Mouse (Mus musculus) cerebellum, adult 18-20 months (tissue): ENCODE data around the gene Crtac1.

Experiments
- DNase-seq, 2 experiments: peaks; one replicate each; pipeline ENCODE4 v3.0.0; 2021

The Crtac1 gene

DNA sequence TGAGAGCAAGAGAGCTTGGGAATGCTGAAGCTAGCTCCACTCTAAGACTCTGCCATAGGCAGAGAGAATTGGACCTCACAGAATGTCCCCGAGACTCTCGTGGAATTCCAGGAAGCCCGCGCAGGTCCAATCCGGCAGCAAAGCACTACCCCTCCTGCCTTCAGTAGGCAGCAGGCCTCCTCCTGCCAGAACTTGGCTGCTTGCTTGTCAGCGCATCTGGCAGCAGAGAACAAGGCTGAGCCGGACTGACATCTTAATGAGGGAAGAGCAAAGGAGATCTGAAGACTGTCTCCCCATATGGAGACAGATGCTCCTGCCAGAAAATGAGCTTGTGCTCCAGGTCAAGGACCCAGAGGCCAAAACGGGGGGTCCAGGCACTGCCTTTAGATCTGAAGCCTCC is 16.5 kb downstream of the Crtac1 start:
- no peak for DNase-seq

DNA sequence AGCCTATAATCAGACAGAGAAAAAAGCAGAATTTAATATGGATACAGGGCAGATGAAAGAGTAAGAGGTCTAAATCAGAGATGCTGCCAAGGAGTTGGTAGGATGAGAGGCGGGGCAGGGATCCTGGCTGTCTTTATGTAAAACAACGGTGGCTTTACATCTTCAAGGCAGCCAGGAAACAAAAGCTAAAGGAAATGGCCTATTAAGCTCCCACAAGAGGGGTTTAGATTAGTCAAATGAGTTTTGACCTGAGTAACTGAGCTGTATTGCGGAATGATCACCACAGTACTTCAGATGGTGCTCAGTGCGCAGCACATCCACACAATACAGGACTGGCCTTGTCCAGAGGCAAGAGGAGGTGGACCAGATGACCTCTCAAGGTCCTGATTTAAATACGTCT is 21.7 kb downstream of the Crtac1 start:
- no peak for DNase-seq

DNA sequence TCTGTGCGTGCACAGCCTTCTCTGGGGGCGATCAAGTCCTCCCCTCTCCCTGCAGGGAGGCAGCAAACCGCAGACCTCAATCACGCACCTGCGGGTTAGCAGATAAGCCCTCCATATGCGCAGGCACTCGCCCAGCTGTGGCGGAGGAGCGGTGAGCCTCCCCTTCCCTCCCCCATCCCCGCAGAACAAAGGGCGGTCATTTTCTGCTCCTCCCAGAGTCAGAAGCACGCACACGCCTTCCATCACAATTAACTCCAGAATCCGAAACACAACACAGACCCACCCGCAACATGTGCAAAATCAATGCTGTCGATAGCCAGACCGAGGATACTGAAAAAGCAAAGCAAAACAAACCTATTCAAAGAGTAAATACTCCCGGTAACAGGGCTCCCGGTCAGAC is 22.4 kb downstream of the Crtac1 start:
- DNase-seq, result no peak

DNA sequence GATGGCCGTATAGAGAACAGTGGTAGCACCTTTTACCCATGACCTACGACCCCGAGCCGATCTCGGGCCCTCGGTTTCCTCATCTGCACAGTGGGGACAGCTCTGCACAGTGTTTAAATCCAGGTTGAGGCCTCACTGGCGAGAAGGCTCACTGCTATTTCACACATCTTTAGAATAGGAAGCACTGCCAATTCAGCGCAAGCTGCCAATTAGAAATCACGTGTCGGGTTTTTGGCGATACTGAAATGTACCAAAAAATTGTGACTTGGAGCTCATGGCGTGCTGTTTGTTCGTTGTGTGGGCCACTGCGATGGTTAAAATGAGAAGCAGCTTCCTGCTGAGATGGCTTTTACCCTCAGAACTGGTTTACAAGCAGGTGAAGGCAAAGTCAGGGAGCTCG is 27.2 kb downstream of the Crtac1 start:
- DNase-seq, result no peak

DNA sequence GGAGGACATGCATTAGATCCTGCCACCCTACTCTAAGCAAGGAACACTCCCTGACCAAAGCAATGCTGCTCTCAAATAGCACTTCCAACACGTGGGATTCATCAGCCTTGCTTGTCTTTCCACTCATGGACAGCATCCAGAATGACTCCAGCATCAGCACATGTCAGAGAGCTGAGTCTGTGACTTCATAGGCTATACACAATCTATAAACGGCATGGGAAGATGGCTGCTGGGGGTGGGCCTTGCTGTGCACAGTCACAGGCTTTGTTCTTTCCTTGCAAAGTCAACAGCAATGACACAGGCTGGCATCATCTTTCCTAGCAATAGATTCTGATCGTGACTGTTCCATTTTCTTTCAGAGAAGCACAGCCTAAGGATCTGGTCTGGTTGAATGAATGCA is 31.6 kb downstream of the Crtac1 start:
- no peak for DNase-seq

DNA sequence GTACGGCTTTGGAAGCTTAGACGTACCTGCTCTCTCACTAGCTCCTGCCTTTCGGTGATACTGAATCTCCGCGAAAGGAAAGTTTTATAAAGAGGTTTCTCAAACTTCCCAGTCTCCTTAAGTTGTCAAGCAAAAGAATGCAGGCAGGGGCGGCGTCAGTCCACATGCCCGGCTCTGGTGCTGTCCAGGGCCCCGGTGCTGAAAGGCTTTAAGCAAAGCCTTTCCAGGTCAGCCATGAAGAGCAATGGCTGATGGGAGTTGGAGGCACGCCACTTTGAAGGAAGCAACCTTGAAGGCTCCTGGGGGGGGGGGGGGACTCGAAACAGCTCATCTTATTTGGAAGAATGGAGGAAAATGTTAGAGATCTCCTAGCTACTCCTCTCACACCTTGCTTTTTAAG is 34.3 kb downstream of the Crtac1 start:
- DNase-seq, result no peak

DNA sequence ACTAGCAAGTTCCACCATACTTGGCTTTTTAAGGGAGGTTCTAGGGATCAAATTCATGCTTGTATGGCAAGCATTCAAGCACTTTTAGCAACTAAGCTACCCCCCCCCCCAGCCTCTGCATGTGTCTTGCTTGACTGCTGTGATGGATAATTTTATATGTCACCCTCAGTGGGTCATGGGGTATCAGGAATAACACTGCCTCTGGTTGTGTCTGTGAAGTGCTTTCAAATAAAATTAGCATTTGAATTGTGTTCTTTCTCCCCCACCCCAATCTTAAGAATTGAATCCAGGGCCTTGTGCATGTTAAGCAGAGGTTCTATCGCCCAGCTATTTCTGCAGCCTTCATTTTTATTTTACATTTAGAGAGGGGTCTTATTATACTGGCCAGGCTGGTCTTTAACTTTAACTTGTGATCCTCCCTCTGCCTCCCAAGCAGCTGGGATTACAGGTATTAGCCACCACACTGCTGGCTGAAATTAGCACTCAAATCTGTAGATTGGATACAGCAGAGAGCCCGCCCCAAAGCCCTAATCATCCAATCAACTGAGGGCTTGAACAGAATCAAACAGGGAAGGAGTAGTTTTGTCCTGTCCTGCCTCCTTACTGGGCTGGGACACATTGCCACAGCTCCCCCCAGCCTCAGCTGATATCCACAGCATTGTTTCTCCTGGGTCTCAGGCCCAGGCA is 36.6 kb downstream of the Crtac1 start:
- no peak for DNase-seq

DNA sequence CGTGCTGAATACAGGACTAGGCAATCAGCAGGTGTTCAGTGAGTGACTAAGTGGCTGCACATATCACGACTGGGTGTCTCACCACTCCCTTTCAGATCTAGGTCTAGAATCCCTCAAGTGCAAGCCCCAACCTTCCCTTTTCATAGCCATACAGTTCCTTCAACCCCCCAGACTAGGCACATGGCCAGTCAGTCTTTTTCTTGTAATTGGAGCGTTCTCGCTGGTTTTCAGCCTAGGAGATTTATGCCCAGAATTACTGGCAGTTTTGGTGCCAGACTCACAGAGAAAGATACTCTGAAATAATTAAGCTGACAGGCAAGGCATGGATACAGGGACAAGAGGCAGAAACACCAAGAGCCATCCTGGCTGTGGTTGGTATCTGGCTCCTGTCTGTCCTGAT is 37.7 kb downstream of the Crtac1 start:
- DNase-seq, result no peak

DNA sequence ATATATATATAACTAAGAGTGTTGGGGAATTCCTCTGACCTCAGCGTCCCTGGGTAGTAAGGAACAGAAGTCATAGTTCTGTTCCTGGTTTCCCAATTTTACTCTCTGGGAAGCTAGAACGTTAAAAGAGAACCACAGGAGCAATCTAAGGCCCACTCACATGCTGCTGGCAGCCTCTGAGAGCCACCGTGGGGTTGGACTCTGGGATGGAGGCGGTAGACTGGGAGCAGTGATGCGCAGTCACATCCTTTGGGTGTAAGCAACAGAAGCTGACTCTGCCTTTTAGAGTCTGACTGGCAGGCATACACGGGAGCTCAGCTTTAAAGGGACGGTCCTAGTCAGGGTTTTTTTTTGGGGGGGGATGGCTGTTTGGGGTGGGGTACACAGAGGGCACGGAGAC is 39.5 kb downstream of the Crtac1 start:
- no peak for DNase-seq

DNA sequence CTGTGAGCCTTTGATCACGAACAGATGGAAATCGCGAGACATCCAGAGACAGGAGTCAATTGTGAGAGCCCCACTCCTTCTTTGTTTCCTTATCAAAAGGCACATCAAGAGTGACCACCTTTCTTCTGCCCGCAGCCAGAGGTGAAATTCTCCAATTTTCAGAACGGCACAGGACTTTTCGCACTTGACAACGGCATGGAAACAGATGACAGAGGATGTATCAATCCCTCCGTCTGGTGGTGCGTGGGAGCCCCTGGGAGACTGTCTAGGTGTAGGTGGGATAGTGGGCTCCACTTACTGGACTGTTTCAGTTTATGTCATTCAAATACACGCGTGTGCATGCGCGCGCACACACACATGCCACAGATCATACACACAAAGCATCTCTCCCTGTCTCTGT is 42.0 kb downstream of the Crtac1 start:
- DNase-seq, result no peak

DNA sequence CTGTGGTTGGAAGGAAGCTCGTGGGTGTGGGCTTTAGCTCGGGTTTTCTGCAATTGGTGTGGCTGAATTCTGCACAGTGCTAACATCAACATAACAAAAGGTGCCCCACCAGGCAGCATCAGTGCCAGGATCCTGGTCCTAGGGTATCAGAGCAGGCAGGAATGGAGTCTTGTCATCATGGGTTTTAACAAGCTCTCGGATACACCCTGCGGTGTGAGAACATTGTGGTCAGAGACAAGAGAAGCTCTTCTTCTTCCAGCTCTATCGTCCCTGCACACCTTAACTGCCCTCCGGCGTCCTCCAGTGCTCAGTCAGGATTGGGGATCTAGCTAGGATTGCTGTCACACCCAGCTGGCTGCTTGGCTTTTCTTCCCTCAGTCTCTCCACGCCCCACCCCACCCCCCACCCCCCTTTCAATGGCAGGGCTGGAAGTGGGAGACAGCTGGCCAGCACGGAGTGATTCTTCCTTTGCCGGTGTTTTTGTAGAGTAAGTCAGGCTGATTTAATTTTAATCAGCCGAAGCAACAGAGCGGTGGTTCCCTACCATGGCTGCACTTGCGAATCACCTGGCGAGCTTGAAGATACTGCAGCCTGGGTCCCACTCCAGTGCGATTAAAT is 46.5 kb downstream of the Crtac1 start:
- no peak for DNase-seq

DNA sequence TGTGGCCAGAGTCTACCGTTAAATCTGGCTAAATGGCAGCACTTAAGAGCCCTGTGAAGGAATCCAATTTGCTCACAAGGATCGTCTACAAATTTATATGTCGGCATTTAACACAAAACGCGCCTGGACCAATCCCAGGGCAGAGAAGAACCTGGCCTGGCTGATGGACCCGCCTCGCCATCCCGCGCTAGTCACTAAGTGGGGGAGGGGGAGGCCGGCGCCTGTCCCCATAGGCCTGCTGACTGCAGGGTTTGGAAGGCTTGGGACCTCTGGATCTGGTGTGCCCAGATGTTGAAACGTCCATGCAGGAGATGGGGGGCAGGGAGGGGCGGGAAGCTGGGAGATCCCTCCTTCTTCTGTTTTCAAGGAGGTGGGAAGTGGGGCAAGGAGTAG is 50.6 kb downstream of the Crtac1 start:
- DNase-seq, result no peak

DNA sequence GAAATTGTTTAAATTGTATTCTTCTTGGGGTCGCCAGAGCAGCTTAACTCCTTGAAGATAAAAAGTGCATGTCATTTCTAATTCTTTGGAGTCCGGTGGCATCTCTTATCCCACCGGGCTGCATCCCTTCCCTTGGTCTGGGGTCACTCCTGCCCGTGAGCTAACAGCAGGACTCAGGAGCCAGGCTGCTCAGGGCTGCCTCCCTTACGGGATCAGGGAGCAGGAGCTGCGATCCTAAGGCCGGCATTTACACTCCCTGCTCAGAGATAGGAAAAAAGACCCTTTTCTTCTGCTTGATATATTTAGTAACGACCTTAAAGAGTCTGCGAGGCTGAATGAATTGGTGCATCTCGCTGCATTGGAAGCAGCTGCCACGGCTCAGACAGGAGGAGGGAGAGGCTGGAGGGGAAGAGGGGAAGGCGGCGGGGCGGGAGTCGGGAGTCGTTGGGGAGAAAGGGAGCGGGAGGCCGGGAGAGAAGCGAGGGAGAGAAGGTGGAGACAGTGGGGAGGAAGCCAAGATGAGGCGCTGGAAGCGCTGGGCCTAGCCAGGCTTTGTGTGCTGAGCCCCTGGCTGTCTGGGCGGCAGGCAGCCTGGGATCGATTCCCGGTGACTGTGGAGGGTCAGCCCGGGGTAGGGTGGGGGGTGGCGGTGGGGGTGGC is 51.1 kb downstream of the Crtac1 start:
- no peak for DNase-seq

DNA sequence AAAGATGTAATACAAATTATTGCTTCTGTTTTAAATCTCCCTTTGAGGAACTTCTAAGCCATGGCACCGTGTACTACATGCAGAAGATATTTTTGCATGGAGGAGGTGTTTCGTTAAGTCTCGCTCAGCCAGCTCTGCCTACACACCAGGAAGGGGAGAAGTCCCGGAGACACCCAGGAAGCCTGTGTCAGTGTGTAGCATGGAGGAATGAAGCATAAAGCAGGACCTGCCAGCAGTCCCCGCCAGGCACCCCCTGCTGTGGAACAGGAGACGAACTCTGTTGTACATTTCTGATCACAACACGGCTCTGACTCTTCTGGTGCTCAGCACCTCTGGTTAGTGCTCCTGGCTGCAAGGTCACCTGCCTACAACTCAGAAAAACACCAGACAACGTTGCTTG is 51.8 kb downstream of the Crtac1 start:
- no peak for DNase-seq

DNA sequence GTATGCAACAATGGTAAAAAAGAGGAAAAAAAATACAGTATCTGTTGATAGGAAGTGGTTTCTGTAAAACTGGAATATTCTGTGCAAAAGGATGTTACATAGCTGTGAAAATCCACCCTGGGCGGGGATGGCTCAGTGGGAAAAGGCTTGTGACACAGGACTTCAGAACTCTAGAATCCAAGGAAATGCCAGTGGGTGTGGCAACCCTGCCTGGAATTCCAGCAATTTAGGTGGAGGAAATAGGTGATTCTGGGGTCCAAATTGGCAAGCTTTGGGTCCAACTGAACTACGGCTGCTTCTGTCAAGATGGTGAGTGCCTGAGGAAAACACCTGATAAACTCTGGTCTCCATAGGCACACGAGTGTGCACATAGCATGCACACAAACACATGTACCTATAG is 54.4 kb downstream of the Crtac1 start:
- DNase-seq, result no peak

DNA sequence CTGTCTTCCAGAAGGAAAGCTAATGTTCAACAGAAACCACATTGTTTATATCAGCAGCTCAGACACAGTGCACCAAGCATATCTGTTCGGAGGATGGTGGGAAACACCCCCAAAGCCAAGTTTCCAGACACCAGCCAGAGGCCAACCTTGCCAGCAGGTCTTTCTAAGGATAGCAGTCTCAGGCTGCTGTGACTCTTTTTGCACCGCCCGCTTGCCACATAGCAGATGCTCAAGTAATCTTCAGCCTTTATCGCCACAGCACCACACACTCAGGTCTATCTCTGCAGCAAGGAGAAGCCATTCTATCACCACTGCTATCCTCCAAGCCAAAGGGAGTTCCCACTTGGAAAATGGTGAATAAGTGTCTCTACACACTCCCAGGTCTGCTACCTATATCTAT is 68.0 kb downstream of the Crtac1 start:
- no peak for DNase-seq

DNA sequence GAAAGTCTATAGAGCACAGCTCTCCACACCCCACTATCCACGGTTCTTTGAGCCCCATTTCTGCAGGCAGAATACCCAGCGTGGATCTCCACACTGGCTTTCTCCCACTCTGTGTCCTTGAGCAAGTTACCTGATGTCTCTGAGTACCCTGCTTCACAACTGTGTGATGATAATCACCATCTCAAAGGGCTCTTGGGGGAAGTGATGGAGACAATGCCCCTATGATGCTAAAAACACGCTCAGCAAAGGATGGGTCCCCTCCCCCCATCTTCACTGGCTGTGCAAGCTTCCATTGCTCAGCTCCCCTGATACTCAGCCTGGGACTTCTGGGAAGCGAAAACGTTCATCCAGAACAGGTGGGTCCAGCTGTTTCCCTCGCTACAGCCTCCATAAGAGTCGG is 73.2 kb downstream of the Crtac1 start:
- DNase-seq, result no peak

DNA sequence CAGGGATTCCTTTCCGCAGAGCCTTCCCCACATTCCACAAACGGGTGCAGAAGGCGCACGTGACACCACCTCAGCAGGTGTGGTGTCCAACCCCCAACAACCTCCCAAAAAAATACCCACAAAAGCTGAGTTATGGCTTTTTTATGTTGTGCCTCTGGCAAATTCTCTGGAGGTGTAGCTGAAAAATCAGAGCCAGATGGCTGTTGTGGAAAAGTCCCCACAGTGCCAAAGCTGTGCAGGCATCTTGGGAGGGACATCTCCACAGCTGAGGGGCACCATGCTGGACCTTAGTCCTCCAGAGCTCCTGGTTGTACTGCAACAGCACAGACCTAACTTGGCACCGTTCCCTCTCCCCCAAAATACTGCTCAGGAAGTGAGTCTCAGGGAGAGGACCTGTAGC is 74.7 kb downstream of the Crtac1 start:
- no peak for DNase-seq

DNA sequence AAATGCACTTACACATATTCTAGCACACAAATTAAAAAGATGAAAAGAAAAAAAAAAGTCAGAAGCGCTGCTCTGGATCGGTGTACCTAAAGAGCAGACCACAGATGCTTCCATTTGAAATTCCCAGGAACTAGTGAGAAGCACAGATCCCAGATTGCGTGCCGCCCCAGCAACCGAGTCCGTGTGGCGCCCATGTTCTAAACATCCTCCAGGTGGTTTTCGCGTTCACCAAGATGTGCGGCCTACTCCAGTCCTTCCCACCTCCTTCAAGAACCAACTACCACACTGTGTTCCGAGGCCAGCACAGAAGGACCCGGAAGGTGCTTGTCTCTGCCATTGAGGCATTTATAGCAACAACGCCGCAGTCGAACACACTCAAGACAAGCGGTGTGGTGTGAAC is 76.1 kb downstream of the Crtac1 start:
- no peak for DNase-seq

DNA sequence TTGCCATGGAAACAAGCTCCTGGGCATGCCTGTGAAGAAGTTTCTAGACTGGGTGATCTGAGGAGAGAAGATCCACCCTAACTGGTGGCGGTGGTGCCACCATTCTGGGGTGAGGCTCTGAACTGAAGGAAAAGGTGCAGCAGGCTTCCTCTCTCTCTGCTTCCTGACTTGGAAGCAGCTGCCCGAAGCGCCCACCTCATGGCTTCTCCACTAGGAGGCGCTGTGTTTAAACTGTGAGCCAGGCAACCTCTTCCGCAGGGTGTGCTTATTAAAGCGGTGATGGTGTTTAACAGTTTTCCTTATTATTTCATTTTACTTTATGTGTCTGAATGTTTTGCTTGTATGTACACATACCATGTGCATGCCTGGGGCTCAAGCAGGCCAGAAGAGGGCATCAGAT is 90.4 kb downstream of the Crtac1 start:
- peak in 1 of 2 experiments; percentile 12 for DNase-seq

DNA sequence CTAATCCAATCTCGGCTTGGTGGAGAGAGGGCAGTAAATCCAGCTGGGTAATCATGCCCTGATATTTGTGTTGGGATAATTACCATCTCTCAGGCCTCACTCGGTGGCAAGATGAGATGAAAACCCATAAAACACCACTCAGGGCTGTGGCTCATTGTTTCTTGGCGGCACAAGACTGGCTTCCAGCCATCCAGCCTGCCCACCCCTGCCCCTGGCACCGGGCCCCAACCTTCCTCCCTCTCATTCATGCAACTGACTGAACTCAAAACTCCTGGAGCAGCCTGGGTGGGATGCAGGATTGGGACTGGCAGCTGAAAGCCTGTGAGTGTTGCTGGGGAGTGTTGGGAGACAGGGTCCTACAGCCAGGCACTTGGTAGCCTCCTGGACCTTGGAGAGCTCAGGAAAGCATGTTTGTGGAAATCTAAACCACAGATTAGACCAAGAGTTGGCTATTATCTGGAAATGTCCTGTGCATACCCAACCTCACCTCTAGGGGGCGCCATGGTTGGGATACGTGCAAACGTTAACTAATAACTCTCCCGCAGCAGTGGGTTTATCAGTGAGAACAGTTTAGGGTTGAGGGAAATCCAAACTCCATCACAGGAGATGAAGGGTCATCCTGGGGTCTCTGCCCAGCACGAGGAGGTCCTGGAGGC is 99.4 kb downstream of the Crtac1 start:
- DNase-seq, result no peak

DNA sequence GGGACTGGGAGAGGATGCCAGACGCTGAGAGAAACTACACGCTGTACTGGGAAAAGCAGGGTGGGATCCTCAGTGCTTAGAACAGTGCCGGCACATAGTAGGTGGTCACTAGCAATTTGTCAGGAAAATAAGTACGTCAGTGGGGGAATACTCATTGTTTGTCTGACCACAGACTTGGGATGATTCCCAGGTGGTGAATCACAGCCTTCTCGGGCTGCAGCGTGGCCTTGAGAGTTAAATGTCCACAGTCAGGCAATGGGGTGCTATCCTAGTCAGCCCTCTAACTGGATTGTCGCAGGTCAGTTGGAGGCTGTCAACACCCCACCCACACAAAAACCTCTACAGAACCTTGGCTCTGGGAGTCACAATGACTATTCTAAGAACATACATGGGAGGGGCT is 100.1 kb downstream of the Crtac1 start:
- DNase-seq, result no peak

DNA sequence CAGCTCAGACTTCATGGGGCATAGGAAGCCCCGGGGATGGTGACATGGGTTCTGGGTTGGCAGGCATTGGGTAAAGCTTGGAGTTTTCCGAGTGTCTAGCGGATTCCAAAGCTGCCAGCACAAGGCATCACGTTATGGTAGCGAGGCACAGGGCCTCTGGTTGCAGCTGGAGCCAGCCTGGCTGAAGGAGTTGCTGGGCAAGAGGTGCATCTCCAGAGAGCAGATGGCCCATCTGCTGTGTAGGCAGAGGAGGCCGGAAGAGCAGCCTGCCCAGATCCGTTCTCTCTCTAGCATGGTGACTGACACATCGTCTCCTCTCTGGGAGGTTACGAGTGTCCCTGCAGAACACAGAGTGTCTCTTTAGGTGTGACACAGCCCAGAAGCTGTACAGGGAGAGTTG is 103.4 kb downstream of the Crtac1 start:
- DNase-seq, result no peak

DNA sequence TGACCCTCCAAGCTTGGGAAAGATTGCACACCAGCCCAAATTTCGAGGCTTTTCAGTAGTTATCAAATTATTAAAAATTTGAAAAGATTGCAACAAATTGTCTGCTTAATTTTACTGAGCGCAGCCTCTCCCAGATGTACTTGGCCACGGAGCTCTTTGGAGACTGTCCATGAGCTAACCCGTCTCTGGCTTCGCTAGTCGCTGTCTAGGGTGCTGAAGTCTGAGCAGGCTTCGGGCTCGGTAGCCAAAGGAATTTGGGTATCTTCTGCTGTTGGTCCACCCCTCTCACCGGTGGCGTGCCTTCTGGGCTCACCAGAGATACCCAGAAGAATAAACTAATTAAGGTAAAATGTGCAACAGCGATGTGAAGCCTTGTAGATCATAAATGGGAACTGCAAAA is 105.7 kb downstream of the Crtac1 start:
- DNase-seq, result no peak
